In the genomic region with DNA sequence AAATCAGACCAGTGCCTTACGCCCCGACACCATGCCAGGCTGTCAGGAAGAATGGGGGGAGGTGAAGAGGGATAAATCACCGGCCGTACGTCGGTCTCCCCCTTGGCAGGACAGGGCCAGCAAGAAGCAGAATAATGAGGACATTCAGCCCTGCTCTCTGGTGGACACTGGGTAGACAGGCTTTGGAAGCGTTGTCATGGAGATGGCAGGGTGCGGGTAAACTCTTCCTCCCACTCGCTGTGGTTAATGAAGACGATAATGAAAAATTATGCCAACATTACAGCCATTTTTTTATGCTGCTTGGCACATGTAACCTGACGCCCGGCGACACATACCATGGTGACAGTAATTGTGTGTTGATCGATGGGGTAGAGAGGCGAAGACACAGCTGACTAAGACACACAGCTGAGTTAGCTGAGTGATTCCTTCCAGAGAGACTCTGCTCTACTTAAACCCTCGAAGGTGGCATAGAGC, we compare ENCODE assay signal across 8 mouse cellular contexts.
DNase-seq lines count a peak whose midpoint lies in the region; ATAC-seq lines count a peak whose summit lies in the region.

No protein-coding gene starts in this region.

- no peaks in the 10 kb centered on the region for H3K4me1 ChIP-seq in kidney, embryonic 14.5 days (ENCODE audit: control insufficient read depth, insufficient read depth, low read length)
- H3K4me1 ChIP-seq in hindbrain, embryonic 15.5 days (replicated peaks), result peaks cover 24% of the 10 kb centered on the region
- H3K4me1 ChIP-seq in limb, embryonic 15.5 days, result peaks cover 5% of the 10 kb centered on the region; the same call in 1 of the 2 replicates

- H3K36me3 ChIP-seq in kidney, embryonic 14.5 days (ENCODE audit: control insufficient read depth, insufficient read depth, low read length), result no peaks in the 10 kb centered on the region
- H3K36me3 ChIP-seq in hindbrain, embryonic 15.5 days, result no peaks in the 10 kb centered on the region
- no peaks in the 10 kb centered on the region for H3K36me3 ChIP-seq in limb, embryonic 15.5 days

- DNase-seq in kidney, postnatal 25 days, result no peak
- peak; percentile 53 for DNase-seq in embryo, embryonic 11.5 days (ENCODE audit: low read depth, low spot score)
- DNase-seq in retina, adult 2 months (ENCODE audit: low read depth, low spot score), result peak; percentile 23
- DNase-seq in thymus, postnatal 10 days (ENCODE audit: low spot score in 2 of 2), result no peak
- no peak for DNase-seq in gastrocnemius, postnatal 10 days

- peak; percentile 93 for ATAC-seq in kidney, embryonic 14.5 days (ENCODE audit: low FRiP score, low TSS enrichment)
- peak; percentile 97 for ATAC-seq in hindbrain, embryonic 15.5 days (ENCODE audit: low FRiP score, low read depth)
- ATAC-seq in limb, embryonic 15.5 days (ENCODE audit: insufficient number of reproducible peaks, low FRiP score, low TSS enrichment, low read depth), result no peak

- H3K27me3 ChIP-seq in kidney, embryonic 14.5 days (ENCODE audit: control insufficient read depth, insufficient read depth, low read length), result no peaks in the 10 kb centered on the region
- H3K27me3 ChIP-seq in hindbrain, embryonic 15.5 days, result peaks cover 36% of the 10 kb centered on the region
- H3K27me3 ChIP-seq in limb, embryonic 15.5 days, result no peaks in the 10 kb centered on the region

- H3K9ac ChIP-seq in kidney, embryonic 14.5 days (ENCODE audit: low read depth, low read length), result no peak overlapping the region
- no peak overlapping the region for H3K9ac ChIP-seq in hindbrain, embryonic 15.5 days
- no peak overlapping the region for H3K9ac ChIP-seq in limb, embryonic 15.5 days

- peak overlapping the region; percentile 5; the same call in 1 of the 2 replicates for H3K4me2 ChIP-seq in kidney, embryonic 14.5 days (replicated peaks; ENCODE audit: low read depth, low read length)
- peak overlapping the region; percentile 45 for H3K4me2 ChIP-seq in hindbrain, embryonic 15.5 days
- 0 out of 2 replicates have a peak overlapping the region, but pooled peaks have one; percentile 19 for H3K4me2 ChIP-seq in limb, embryonic 15.5 days

- WGBS in kidney, embryonic 14.5 days, result 12% methylated on average over 16 of the region's 16 CpGs
- 7% methylated on average over 16 of the region's 16 CpGs for WGBS in hindbrain, embryonic 15.5 days
- WGBS in limb, embryonic 15.5 days, result 30% methylated on average over 16 of the region's 16 CpGs

- H3K9me3 ChIP-seq in kidney, embryonic 14.5 days (ENCODE audit: control insufficient read depth, low read length), result no peaks in the 10 kb centered on the region
- H3K9me3 ChIP-seq in hindbrain, embryonic 15.5 days, result no peaks in the 10 kb centered on the region
- H3K9me3 ChIP-seq in limb, embryonic 15.5 days, result no peaks in the 10 kb centered on the region

- no peak overlapping the region for H3K4me3 ChIP-seq in kidney, embryonic 14.5 days (ENCODE audit: low read length)
- no peak overlapping the region for H3K4me3 ChIP-seq in hindbrain, embryonic 15.5 days
- H3K4me3 ChIP-seq in limb, embryonic 15.5 days, result no peak overlapping the region

- H3K27ac ChIP-seq in kidney, embryonic 14.5 days (ENCODE audit: low read depth, low read length), result no peak overlapping the region
- H3K27ac ChIP-seq in hindbrain, embryonic 15.5 days (replicated peaks), result peak overlapping the region; percentile 75
- H3K27ac ChIP-seq in limb, embryonic 15.5 days, result no peak overlapping the region

Comparison
In these comparisons a context has a peak if more than half of its experiments do, and no peak if none do; other contexts are left out.
1. DNase-seq: peak in embryo, embryonic 11.5 days (single experiment) and retina, adult 2 months (single experiment); none in kidney, postnatal 25 days (0 of 2), thymus, postnatal 10 days (0 of 2) and gastrocnemius, postnatal 10 days (single experiment).
2. Peak in every context shown above with its lines, with median percentiles within 50 percentile points of each other: H3K4me2 ChIP-seq.